In genomic region chr5:100648546-100648945, GRCm38 (mm10) we compare ENCODE assay signal across 17 mouse cellular contexts. TPM values are rescaled to one million over a fixed set of nuclear protein-coding genes. Genes with fewer than 3 reads are reported as not detected.
DNase-seq lines count a peak whose midpoint lies in the region; ATAC-seq and TF ChIP-seq lines count a peak whose summit lies in the region.
"Had no signal": no experiment of that assay in that cellular context is flagged by ENCODE, and none has a peak within 500 bp of the region (broad histone marks: within the 10 kb centered on the region; RNA-seq: fewer than 3 reads in every experiment).

No protein-coding gene starts in this region.

- H3K27me3 ChIP-seq in heart, embryonic 13.5 days (replicated peaks) = peaks cover 33% of the 10 kb centered on the region
- no peaks in the 10 kb centered on the region for H3K27me3 ChIP-seq in midbrain, embryonic 15.5 days (replicated peaks)
- no peaks in the 10 kb centered on the region for H3K27me3 ChIP-seq in midbrain, postnatal 0 days (ENCODE audit: insufficient read depth, low read length)
- 0 out of 2 replicates have a peak, but pooled peaks cover 9% of the 10 kb centered on the region for H3K27me3 ChIP-seq in liver, embryonic 12.5 days (replicated peaks)
- no peaks in the 10 kb centered on the region for H3K27me3 ChIP-seq in stomach, embryonic 15.5 days (replicated peaks)
- H3K27me3 ChIP-seq: limb, embryonic 13.5 days; midbrain, embryonic 12.5 days had no signal

- H3K4me2 ChIP-seq in heart, embryonic 13.5 days = peak overlapping the region; percentile 60
- no peak overlapping the region for H3K4me2 ChIP-seq in midbrain, embryonic 15.5 days
- no peak overlapping the region for H3K4me2 ChIP-seq in midbrain, postnatal 0 days (ENCODE audit: low read depth, low read length, poor library complexity, severe bottlenecking)
- H3K4me2 ChIP-seq in liver, embryonic 12.5 days = peak overlapping the region; percentile 55
- 0 out of 2 replicates have a peak overlapping the region, but pooled peaks have one; percentile 8 for H3K4me2 ChIP-seq in stomach, embryonic 15.5 days
- H3K4me2 ChIP-seq: limb, embryonic 13.5 days; midbrain, embryonic 12.5 days had no signal

- peak overlapping the region; percentile 27 for H3K4me3 ChIP-seq in heart, embryonic 13.5 days
- H3K4me3 ChIP-seq in midbrain, embryonic 15.5 days = no peak overlapping the region
- H3K4me3 ChIP-seq in midbrain, postnatal 0 days (ENCODE audit: low read depth, low read length) = no peak overlapping the region
- H3K4me3 ChIP-seq in liver, embryonic 12.5 days = peak overlapping the region; percentile 24; the same call in 1 of the 2 replicates
- H3K4me3 ChIP-seq in stomach, embryonic 15.5 days (replicated peaks) = no peak overlapping the region
- H3K4me3 ChIP-seq: gastrocnemius, adult 2 months; layer of hippocampus, adult 2 months; limb, embryonic 13.5 days; midbrain, embryonic 12.5 days had no signal

- ATAC-seq in heart, embryonic 13.5 days (ENCODE audit: extremely low read depth, insufficient number of reproducible peaks, low FRiP score, low TSS enrichment) = no peak
- 0 out of 2 replicates have a peak, but pooled peaks have one; percentile 27 for ATAC-seq in midbrain, embryonic 15.5 days (replicated peaks)
- no peak for ATAC-seq in midbrain, postnatal 0 days (ENCODE audit: low FRiP score)
- no peak for ATAC-seq in liver, embryonic 12.5 days
- no peak for ATAC-seq in stomach, embryonic 15.5 days (ENCODE audit: insufficient read depth, low FRiP score, low read depth)
- ATAC-seq: forebrain, postnatal 0 days; lung, postnatal 0 days had no signal

- H3K9me3 ChIP-seq in heart, embryonic 13.5 days = no peaks in the 10 kb centered on the region
- no peaks in the 10 kb centered on the region for H3K9me3 ChIP-seq in midbrain, embryonic 15.5 days
- H3K9me3 ChIP-seq in midbrain, postnatal 0 days (ENCODE audit: low read length) = no peaks in the 10 kb centered on the region
- H3K9me3 ChIP-seq in liver, embryonic 12.5 days (replicated peaks) = no peaks in the 10 kb centered on the region
- H3K9me3 ChIP-seq in stomach, embryonic 15.5 days = no peaks in the 10 kb centered on the region
- H3K9me3 ChIP-seq: limb, embryonic 13.5 days had no signal

- TF ChIP-seq CTCF in midbrain, postnatal 0 days (IDR thresholded peaks at IDR 0.05) = no peak

- DNase-seq in heart, postnatal 36 days = no peak
- no peak for DNase-seq in midbrain, postnatal 0 days (ENCODE audit: low spot score)
- no peak for DNase-seq in cerebellum, postnatal 10 days
- no peak for DNase-seq in thymus, adult 18-20 months
- DNase-seq: adrenal gland, postnatal 14 days; cerebellum, adult 9-10 months; forebrain, postnatal 0 days; gastrocnemius, adult 2 months; right cerebral cortex, adult 18-20 months had no signal

- H3K9ac ChIP-seq in heart, embryonic 13.5 days = no peak overlapping the region
- no peak overlapping the region for H3K9ac ChIP-seq in midbrain, embryonic 15.5 days
- no peak overlapping the region for H3K9ac ChIP-seq in midbrain, postnatal 0 days (replicated peaks; ENCODE audit: low read length, poor library complexity, severe bottlenecking)
- H3K9ac ChIP-seq in liver, embryonic 12.5 days = peak overlapping the region; percentile 19
- no peak overlapping the region for H3K9ac ChIP-seq in stomach, embryonic 15.5 days
- H3K9ac ChIP-seq: forebrain, postnatal 0 days; limb, embryonic 13.5 days; midbrain, embryonic 12.5 days had no signal

- H3K27ac ChIP-seq in heart, embryonic 13.5 days (replicated peaks) = no peak overlapping the region
- no peak overlapping the region for H3K27ac ChIP-seq in midbrain, embryonic 15.5 days
- no peak overlapping the region for H3K27ac ChIP-seq in midbrain, postnatal 0 days (ENCODE audit: low read depth, low read length)
- H3K27ac ChIP-seq in liver, embryonic 12.5 days = peak overlapping the region; percentile 15; the same call in 1 of the 2 replicates
- peak overlapping the region; percentile 11 for H3K27ac ChIP-seq in stomach, embryonic 15.5 days
- H3K27ac ChIP-seq: gastrocnemius, adult 2 months; layer of hippocampus, adult 2 months; limb, embryonic 13.5 days; midbrain, embryonic 12.5 days had no signal

- intact Hi-C loops in heart, postnatal 36 days (cut with DNase I) = no loop called here

- peaks cover 27% of the 10 kb centered on the region for H3K4me1 ChIP-seq in heart, embryonic 13.5 days
- H3K4me1 ChIP-seq in midbrain, embryonic 15.5 days = no peaks in the 10 kb centered on the region
- H3K4me1 ChIP-seq in midbrain, postnatal 0 days (ENCODE audit: insufficient read depth, low read length) = no peaks in the 10 kb centered on the region
- peaks cover 66% of the 10 kb centered on the region for H3K4me1 ChIP-seq in liver, embryonic 12.5 days
- peaks cover 13% of the 10 kb centered on the region for H3K4me1 ChIP-seq in stomach, embryonic 15.5 days
- H3K4me1 ChIP-seq: limb, embryonic 13.5 days; midbrain, embryonic 12.5 days had no signal

- 12% methylated on average over 5 of the region's 6 CpGs for WGBS in heart, embryonic 13.5 days
- WGBS in midbrain, embryonic 15.5 days = 55% methylated on average over 6 of the region's 6 CpGs
- 49% methylated on average over 5 of the region's 6 CpGs for WGBS in midbrain, postnatal 0 days
- 9% methylated on average over 6 of the region's 6 CpGs for WGBS in liver, embryonic 12.5 days (ENCODE audit: insufficient replicate concordance)
- WGBS in stomach, embryonic 15.5 days = 31% methylated on average over 6 of the region's 6 CpGs

- peaks cover 3% of the 10 kb centered on the region for H3K36me3 ChIP-seq in heart, embryonic 13.5 days
- no peaks in the 10 kb centered on the region for H3K36me3 ChIP-seq in midbrain, embryonic 15.5 days (replicated peaks)
- H3K36me3 ChIP-seq in midbrain, postnatal 0 days (ENCODE audit: insufficient read depth, low read length) = no peaks in the 10 kb centered on the region
- H3K36me3 ChIP-seq in liver, embryonic 12.5 days = no peaks in the 10 kb centered on the region
- no peaks in the 10 kb centered on the region for H3K36me3 ChIP-seq in stomach, embryonic 15.5 days
- H3K36me3 ChIP-seq: limb, embryonic 13.5 days; midbrain, embryonic 12.5 days had no signal

RNA-seq across cellular contexts. Expression of gene Coq2, which starts 26.4 kb away (rescaled TPM):
- 60.5 and 67.9 TPM in 2 replicates for polyA plus RNA-seq in heart, embryonic 13.5 days (2015; fragmentation: Nextera tagmentation; extraction: Ambion mirVana)
- 10 to 100 TPM; 97.4 to 98.2 TPM for total RNA-seq in heart, postnatal 36 days (2021)
- polyA plus RNA-seq in midbrain, embryonic 15.5 days (2015; fragmentation: Nextera tagmentation; extraction: Ambion mirVana) = 48.4 and 49.2 TPM in 2 replicates
- 96.0 and 143 TPM in 2 replicates for total RNA-seq in midbrain, postnatal 0 days (2014; rRNA removed)
- polyA plus RNA-seq in midbrain, postnatal 0 days (2015; fragmentation: Nextera tagmentation; extraction: Ambion mirVana) = 68.2 and 69.4 TPM in 2 replicates
- polyA plus RNA-seq in liver, embryonic 12.5 days (2016; fragmentation: Nextera tagmentation; extraction: Ambion mirVana) = 42.4 and 42.8 TPM in 2 replicates
- polyA plus RNA-seq in stomach, embryonic 15.5 days (2015; fragmentation: Nextera tagmentation; extraction: Ambion mirVana) = 63.3 and 66.4 TPM in 2 replicates

Comparison
In these comparisons a context has a peak if more than half of its experiments do, and no peak if none do; other contexts are left out.
1. H3K27ac ChIP-seq: peak in liver, embryonic 12.5 days (single experiment) and stomach, embryonic 15.5 days (single experiment); none in heart, embryonic 13.5 days (single experiment), midbrain, embryonic 15.5 days (single experiment) and midbrain, postnatal 0 days (single experiment).
2. H3K4me2 ChIP-seq: peak in heart, embryonic 13.5 days (single experiment), liver, embryonic 12.5 days (single experiment) and stomach, embryonic 15.5 days (single experiment); none in midbrain, embryonic 15.5 days (single experiment) and midbrain, postnatal 0 days (single experiment).
3. H3K4me3 ChIP-seq: peak in heart, embryonic 13.5 days (single experiment) and liver, embryonic 12.5 days (single experiment); none in midbrain, embryonic 15.5 days (single experiment), midbrain, postnatal 0 days (single experiment) and stomach, embryonic 15.5 days (single experiment).